Mouse (Mus musculus) retina, adult 2 months (tissue): ENCODE data around the gene Arhgap8.
"Not testable (repeated sequence)": the region's sequence is repeated elsewhere in the genome, so short reads cannot be mapped to it uniquely, and the experiment has no call there.

Experiments
- DNase-seq: peaks from one replicate; pipeline ENCODE4 v3.0.0-alpha.2; 2012; ENCODE audit warnings: low read depth, low spot score

Gene Arhgap8

DNA sequence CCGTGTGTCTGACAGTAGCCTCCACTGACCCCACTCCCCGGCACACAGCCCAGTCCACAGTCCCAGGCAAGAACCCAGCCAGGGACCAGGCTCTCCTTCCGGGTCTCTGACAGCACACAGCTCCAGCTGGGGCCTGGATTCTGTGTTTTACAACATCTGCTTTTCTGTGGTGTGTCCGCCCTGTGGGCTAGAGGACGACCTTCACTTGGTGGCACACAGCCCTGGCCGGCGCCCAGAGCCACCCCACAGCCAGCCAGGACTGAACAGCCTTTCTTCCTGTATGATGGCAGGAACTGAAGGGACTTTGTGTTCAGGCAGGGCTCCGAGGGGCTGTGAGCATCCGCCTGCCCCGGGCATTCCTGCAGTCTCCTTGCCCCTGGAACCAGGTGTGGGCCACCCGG lies 22.2 kb upstream of the Arhgap8 start:
- DNase-seq, result no peak

GRCm38 (mm10) chr15:84698189-84698588 lies 21.7 kb upstream of the Arhgap8 start:
- DNase-seq, result no peak

- DNase-seq, result no peak
Observed at GRCm38 (mm10) chr15:84700147-84700794, 19.6 kb upstream of the Arhgap8 start.

GRCm38 (mm10) chr15:84701947-84702346 lies 17.9 kb upstream of the Arhgap8 start:
- peak; percentile 9 for DNase-seq

DNA sequence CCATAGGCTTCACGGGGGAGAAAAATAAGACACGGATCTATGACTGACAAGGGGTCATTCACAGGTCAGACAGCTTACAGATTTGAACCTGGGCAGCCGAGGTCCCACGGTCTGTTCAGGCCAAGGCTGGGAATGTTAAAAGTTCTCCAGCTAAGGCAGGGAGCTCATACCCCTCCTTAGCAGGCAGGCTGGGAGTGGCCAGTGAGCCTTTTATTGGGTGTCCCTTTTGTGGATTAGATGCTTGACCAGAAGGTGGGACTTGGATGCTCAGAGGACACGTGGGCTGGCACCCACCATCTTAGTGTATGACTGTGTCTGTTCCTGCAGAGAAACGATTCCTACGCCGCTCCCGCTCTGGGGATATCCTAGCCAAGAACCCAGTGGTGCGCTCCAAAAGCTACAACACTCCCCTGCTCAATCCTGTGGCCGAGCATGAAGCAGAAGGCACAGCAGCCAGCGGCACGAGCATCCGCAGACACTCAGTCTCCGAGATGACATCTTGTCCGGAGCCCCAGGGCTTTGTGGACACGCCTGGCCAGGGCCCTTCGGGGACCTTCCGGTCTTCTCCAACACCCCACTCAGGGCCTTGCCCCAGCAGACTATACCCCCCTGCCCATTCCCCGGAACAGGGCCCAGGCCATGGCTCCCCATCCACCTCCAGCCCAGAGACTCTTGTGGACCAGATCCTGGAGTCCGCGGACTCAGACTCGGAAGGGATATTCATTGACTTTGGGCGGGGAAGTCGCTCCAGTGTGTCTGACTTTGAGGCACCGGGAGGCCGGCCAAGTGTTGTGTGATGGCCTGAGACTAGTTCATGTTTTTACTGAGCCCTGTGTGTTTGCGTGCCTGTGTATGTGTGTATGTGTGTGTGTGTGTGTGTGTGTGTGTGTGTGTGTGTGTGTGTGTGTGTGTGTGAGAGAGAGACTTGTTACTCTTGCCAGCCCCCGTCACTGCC lies 17.2 kb upstream of the Arhgap8 start:
- DNase-seq, result no peak

GRCm38 (mm10) chr15:84703992-84704391 lies 15.9 kb upstream of the Arhgap8 start:
- no peak for DNase-seq

GRCm38 (mm10) chr15:84705351-84705901 lies 14.4 kb upstream of the Arhgap8 start:
- no peak for DNase-seq

GRCm38 (mm10) chr15:84706983-84707619 lies 12.8 kb upstream of the Arhgap8 start:
- no peak for DNase-seq

- DNase-seq, result no peak
Observed at GRCm38 (mm10) chr15:84712566-84713405, 7.1 kb upstream of the Arhgap8 start.

DNA sequence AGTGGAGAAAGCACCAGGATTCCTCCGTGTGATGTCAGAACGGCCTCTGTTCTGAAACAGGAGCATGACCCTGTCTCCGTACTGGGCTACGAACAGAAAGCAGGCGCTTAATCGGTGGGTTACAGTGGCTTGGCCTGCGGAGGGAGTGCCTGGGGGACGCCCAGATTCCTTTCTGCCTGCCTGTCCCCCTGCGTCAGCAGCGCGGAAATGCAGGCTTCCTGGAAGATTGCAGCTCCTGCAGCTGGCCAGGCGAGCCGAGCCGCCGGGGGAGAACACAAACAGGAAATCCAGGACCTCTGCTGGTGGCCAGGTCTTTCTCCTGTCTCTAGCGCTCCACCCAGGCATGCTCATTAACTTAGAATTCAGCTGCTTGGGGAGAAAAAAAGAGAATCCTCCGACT lies 5.1 kb upstream of the Arhgap8 start:
- DNase-seq, result no peak

- DNase-seq, result no peak
Observed at GRCm38 (mm10) chr15:84715132-84715531, 4.7 kb upstream of the Arhgap8 start.

GRCm38 (mm10) chr15:84717570-84718270 lies 2.1 kb upstream of the Arhgap8 start:
- not testable (repeated sequence) for DNase-seq

DNA sequence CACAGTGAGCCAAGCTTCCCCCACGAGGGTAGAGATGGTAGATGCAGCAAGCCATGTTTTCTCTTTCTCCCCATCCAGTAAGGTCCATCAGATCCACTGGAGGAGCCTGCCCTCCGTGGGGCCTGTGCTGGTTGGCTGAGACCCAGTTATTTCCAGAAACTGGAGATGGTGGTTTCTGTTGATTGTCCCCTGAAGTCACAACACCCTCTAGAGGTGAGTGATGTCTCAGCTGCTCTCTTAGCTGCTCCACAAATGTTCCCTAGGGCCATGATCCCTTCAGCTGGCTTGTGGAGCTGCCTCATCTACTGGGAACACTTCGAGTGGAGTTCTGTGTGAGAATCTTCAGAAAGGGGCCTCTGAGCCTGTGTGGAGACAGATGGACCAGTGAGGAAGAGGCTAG lies 1.1 kb upstream of the Arhgap8 start:
- no peak for DNase-seq

DNA sequence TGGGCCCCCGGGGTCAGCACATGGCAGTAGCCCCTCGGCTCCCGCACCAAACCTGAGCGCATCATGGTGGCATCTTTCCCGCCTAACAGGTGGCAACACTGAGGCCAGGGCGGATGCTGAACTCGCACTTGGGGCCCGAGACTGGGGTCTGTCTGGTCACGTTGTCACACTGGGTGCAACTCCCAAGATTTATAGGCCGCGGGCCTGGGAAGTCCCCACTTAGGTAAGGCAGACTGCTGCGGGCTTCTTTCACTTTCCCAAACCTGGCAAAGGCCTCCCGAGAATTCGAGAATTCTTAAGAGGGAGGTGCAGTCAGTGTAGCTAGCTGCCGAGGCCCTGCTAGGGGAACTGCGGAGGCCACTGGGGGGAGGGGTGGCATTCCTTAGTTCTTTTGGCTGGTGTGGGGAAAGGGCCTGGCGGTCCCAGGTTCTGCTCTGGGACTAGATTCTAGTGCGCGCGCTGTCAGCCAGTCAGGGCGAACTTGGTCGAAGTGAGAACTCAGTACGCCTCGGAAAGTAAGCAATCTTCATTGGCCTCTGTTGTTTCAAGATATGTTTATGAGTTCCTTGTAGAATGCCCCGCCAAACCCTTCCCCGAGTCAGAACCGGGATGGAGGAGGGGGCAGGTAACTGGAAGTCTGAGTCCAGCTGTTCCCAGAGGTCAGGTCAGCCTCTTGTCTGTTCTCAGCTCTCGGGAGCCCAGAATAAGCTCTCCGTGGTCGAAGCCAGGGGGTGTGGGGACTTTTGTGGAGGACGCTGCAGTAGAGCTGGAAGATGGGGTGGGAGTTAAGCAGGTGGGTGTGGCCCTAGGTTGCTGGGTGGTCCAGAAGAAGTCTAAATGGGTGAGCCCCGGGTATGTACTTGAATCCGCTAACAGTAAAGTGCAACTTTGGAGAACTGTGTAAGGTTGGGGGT lies 696 bp downstream of the Arhgap8 start:
- DNase-seq, result no peak

GRCm38 (mm10) chr15:84723656-84724055 lies 3.8 kb downstream of the Arhgap8 start:
- DNase-seq, result not testable (repeated sequence)

DNA sequence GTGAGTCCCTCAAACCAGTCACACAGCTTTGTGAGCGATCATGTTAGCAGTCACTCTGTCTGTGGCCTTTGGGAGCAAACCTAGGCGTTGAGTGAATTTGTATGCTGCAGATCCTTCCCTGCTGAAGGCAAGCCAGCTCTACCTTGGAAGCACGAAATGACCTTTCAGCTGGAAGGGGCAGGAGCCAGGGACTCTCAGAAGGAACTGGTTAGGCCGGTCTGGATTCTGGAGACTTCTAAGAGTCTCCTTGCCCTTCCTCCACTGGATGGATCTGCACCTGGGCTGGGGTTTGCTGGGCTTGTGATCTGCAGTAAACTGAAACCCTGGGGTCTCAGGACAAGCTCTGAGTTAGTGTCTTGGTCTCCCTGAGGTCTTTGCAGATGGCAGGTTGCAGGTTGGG lies 4.3 kb downstream of the Arhgap8 start:
- DNase-seq, result no peak

DNA sequence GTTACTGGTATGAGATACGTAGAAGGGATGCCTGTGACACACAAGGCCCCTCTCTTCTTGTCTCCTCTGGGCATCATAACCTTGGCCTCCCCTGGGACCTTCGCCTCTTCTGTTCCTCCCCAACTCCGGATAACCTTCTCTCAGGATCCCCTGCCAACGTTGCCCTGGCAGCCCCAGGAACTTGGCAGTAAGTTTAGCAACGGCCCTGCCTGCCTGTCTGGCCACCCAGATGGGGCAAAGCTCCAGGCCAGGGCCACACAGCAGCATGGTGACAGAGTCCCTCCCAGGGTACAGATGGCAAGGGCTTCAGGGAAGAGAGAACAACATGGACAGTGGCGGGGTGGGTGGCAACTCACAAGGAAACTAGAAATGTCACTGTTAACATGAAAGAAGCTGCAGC lies 9.8 kb downstream of the Arhgap8 start:
- no peak for DNase-seq

GRCm38 (mm10) chr15:84730893-84731292 lies 11.0 kb downstream of the Arhgap8 start:
- DNase-seq, result no peak

DNA sequence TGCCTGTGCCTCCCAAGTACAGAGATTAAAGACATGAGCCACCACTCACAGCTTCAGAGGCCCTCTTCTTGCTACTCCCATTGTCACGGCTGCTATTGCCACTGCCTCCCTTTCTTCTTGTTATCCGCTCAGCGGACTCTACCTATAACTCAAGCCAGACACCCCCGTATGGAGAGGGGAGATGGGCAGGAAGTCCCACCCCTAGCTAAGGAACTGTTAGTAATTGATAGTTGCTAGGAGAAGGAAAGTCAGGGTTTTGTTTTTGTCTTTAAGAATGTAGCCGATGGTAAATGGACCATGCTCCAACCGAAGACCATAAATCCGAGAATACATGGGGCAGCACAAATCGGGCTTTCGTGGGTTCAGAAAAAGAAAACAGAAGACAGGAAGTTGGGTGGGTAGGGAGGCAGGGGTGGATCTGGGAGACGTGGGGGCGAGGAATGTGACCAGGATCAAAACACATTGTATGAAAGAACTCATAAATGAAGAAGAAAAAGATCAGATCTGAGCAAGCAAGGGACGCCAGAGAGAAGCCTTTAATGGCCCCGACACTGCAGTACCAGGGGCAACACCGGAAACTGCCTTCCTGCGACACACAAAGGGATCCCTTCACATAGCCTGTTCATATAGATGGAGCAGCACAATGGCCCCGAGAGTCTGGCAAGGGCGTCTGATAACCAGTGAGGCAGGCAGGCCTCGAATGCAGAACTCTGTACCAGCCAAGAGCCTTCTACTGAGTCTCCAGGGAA lies 12.0 kb downstream of the Arhgap8 start:
- no peak for DNase-seq
